Mouse (Mus musculus): ENCODE measurements around the gene Mapk7. TPM values are rescaled to one million over a fixed set of nuclear protein-coding genes. Genes with fewer than 3 reads are reported as not detected.

Mapk7 gene
- polyA plus RNA-seq, 1 experiment from 2014 or later: 23.0 TPM

DNA sequence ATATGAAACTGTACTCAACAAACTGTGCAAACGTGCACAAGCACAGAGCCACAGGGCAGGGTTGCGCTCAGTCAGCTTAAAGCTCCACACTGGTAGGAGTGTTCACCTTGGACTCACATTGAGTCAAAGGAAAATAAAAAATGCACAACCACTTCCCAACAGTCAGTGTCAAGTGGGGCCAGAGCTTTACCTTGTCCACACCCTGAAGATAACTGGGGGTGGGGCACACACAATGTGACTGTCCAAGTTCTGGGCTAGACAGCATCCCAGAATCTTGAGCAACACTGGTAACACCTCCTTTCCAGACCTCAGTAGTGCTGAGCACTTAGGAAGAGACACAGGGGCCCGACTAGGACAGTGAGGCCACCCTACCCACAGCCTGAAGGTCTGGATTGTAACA is 24.7 kb upstream of the Mapk7 start:
- ATAC-seq (replicated peaks; ENCODE audit: insufficient number of reproducible peaks, insufficient read depth, low FRiP score, low read depth): no peak
- Histone ChIP-seq H3K4me1 (replicated peaks) (peaks cover 17% of the 10 kb centered on the region), H3K4me2 (no peak overlapping the region), H3K27ac (peak overlapping the region; percentile 15; the same call in 1 of the 2 replicates), H3K9ac (no peak overlapping the region), H3K36me3 (peaks cover 38% of the 10 kb centered on the region), H3K27me3 (no peaks in the 10 kb centered on the region), H3K4me3 (no peak overlapping the region), H3K9me3 (replicated peaks) (no peaks in the 10 kb centered on the region)
- WGBS: 58% methylated on average over 3 of the region's 3 CpGs

GRCm38 (mm10) chr11:61517971-61518370 is 23.8 kb upstream of the Mapk7 start:
- WGBS: 79% methylated on average over 1 of the region's 1 CpGs
- Histone ChIP-seq H3K4me1 (replicated peaks) (peaks cover 17% of the 10 kb centered on the region), H3K36me3 (peaks cover 46% of the 10 kb centered on the region), H3K4me2 (no peak overlapping the region), H3K9me3 (replicated peaks) (no peaks in the 10 kb centered on the region), H3K27me3 (no peaks in the 10 kb centered on the region), H3K27ac (no peak overlapping the region), H3K4me3 (no peak overlapping the region), H3K9ac (no peak overlapping the region)
- no peak for ATAC-seq (replicated peaks; ENCODE audit: insufficient number of reproducible peaks, insufficient read depth, low FRiP score, low read depth)

DNA sequence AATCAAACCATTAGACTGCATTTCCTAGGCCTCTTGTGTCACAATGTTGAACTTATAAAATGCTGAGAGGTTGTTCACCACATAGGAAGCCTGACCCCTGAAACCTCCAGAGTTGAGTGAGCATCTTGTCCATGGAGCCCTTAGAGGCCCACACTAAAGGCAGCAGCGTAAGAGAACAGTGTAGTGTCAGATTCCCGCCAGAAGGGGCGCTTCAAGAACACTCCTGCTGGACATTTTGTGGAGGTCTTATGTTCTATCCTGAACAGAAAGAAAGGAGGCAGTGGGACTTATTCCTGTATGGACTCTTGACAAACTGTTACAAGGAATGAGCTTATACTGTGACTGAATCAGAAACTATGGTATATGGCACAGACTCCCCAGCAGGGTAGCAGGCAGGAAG is 20.7 kb upstream of the Mapk7 start:
- H3K27ac ChIP-seq: no peak overlapping the region
- no peak overlapping the region for H3K4me2 ChIP-seq
- 58% methylated on average over 3 of the region's 3 CpGs for WGBS
- no peak overlapping the region for H3K4me3 ChIP-seq
- H3K4me1 ChIP-seq (replicated peaks): peaks cover 17% of the 10 kb centered on the region
- no peaks in the 10 kb centered on the region for H3K9me3 ChIP-seq (replicated peaks)
- H3K27me3 ChIP-seq: no peaks in the 10 kb centered on the region
- H3K9ac ChIP-seq: no peak overlapping the region
- ATAC-seq (replicated peaks; ENCODE audit: insufficient number of reproducible peaks, insufficient read depth, low FRiP score, low read depth): no peak
- H3K36me3 ChIP-seq: peaks cover 31% of the 10 kb centered on the region; the same call in 1 of the 2 replicates

DNA sequence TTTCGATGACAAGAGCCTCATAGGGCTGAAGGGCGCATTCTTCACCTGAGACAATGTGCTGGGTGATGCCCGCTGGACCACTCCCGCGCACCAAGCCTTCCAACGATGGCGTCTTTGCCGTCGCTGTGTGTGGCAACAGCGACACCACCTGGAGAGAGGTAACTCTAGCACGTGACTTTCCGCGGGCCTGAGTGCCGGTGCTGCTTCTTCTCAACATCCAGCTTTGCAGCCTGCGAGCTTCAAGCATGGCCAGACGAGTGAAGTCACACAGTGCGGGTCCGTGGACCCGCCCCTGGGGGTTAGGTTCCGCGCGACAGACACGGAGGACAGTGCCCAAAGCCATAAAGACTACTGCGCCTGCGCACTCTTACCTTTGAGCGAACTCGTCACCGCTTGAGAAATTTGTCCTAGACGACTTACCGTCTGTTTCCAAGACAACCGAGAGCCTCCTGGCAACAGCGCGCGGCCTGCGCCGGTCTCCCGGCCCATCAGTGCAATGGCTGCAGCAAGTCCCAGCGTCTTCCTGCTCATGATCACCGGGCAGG is 10.6 kb upstream of the Mapk7 start, which contains the start of gene B9d1:
TSS of gene B9d1 (plus strand) at position 432 of the 545 bp plus-strand sequence.
- WGBS: under 1% methylated on average over 39 of the region's 39 CpGs
- H3K27ac ChIP-seq: peak within 1 kb of the TSS; percentile 74
- peak; percentile 83 for ATAC-seq (replicated peaks; ENCODE audit: insufficient number of reproducible peaks, insufficient read depth, low FRiP score, low read depth)

GRCm38 (mm10) chr11:61503933-61504332 is 9.7 kb upstream of the Mapk7 start:
- Histone ChIP-seq H3K9me3 (replicated peaks) (no peaks in the 10 kb centered on the region), H3K4me3 (no peak overlapping the region), H3K36me3 (no peaks in the 10 kb centered on the region), H3K27ac (no peak overlapping the region), H3K9ac (no peak overlapping the region), H3K4me2 (no peak overlapping the region), H3K4me1 (replicated peaks) (peaks cover 17% of the 10 kb centered on the region), H3K27me3 (no peaks in the 10 kb centered on the region)
- WGBS: 75% methylated on average over 8 of the region's 8 CpGs
- no peak for ATAC-seq (replicated peaks; ENCODE audit: insufficient number of reproducible peaks, insufficient read depth, low FRiP score, low read depth)

More for the DNA sequence above, 10.6 kb upstream of the Mapk7 start, which contains the start of gene B9d1:
- Histone ChIP-seq H3K27me3 (no peaks in the 10 kb centered on the region), H3K9ac (peak within 1 kb of the TSS; percentile 71), H3K9me3 (replicated peaks) (no peaks in the 10 kb centered on the region), H3K4me1 (replicated peaks) (peaks cover 11% of the 10 kb centered on the region), H3K36me3 (no peaks in the 10 kb centered on the region), H3K4me2 (peak within 1 kb of the TSS; percentile 78), H3K4me3 (peak within 1 kb of the TSS; percentile 66)

DNA sequence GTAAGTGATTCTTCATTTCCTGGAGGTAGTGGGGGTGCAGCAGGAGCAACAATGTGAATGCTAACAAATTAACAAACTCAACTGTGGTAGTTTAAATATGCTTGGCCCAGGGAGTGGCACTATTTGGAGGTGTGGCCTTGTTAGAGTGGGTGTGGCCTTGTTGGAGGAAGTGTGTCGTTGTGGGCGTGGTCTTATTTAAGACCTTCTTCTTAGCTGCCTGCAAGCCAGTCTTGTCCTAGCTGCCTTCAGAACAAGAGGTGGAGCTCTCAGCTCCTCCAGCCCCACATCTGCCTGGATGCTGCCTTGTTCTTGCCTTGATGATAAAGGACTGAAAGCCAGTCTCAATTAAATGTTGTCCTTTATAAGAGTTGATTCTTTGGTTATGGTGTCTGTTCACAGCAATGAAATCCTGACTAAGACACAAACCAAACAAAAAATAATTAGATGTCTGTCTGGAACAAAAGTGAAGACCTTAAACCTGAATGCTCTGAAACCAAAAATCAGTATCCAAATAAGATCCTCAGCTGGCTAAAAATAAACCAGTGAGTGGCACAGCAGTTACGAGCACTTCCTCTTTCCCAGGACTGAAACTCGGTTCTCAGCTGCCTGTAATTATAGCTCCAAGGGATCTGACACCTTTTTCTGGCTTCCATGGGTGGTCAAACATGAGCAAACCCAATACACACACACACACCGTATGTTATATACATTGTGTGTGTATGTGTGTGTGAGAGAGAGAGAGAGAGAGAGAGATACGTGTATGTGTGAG is 4.7 kb upstream of the Mapk7 start:
- Histone ChIP-seq H3K36me3 (no peaks in the 10 kb centered on the region), H3K27me3 (no peaks in the 10 kb centered on the region), H3K9me3 (replicated peaks) (no peaks in the 10 kb centered on the region), H3K27ac (peak overlapping the region; percentile 62), H3K9ac (no peak overlapping the region), H3K4me3 (no peak overlapping the region), H3K4me2 (no peak overlapping the region), H3K4me1 (replicated peaks) (peaks cover 17% of the 10 kb centered on the region)
- WGBS: 54% methylated on average over 6 of the region's 6 CpGs
- no peak for ATAC-seq (replicated peaks; ENCODE audit: insufficient number of reproducible peaks, insufficient read depth, low FRiP score, low read depth)

GRCm38 (mm10) chr11:61497490-61497889 is 3.3 kb upstream of the Mapk7 start:
- H3K36me3 ChIP-seq: peaks cover 4% of the 10 kb centered on the region
- no peak overlapping the region for H3K9ac ChIP-seq
- H3K27ac ChIP-seq: no peak overlapping the region
- H3K4me3 ChIP-seq: no peak overlapping the region
- ATAC-seq (replicated peaks; ENCODE audit: insufficient number of reproducible peaks, insufficient read depth, low FRiP score, low read depth): no peak
- H3K4me2 ChIP-seq: no peak overlapping the region
- H3K27me3 ChIP-seq: no peaks in the 10 kb centered on the region
- H3K4me1 ChIP-seq (replicated peaks): peaks cover 27% of the 10 kb centered on the region
- 85% methylated on average over 1 of the region's 1 CpGs for WGBS
- H3K9me3 ChIP-seq (replicated peaks): no peaks in the 10 kb centered on the region

GRCm38 (mm10) chr11:61495528-61495927 is 1.3 kb upstream of the Mapk7 start:
- Histone ChIP-seq H3K4me1 (replicated peaks) (peaks cover 27% of the 10 kb centered on the region), H3K9ac (no peak overlapping the region), H3K36me3 (peaks cover 22% of the 10 kb centered on the region), H3K4me2 (no peak overlapping the region), H3K4me3 (no peak overlapping the region), H3K9me3 (replicated peaks) (no peaks in the 10 kb centered on the region), H3K27me3 (no peaks in the 10 kb centered on the region), H3K27ac (peak overlapping the region; percentile 79; the same call in 1 of the 2 replicates)
- no peak for ATAC-seq (replicated peaks; ENCODE audit: insufficient number of reproducible peaks, insufficient read depth, low FRiP score, low read depth)
- WGBS: 78% methylated on average over 2 of the region's 2 CpGs

- peaks cover 41% of the 10 kb centered on the region for H3K36me3 ChIP-seq
- H3K9ac ChIP-seq: peak overlapping the region; percentile 65
- peak overlapping the region; percentile 84 for H3K4me2 ChIP-seq
- H3K4me3 ChIP-seq: peak overlapping the region; percentile 78
- H3K4me1 ChIP-seq (replicated peaks): peaks cover 17% of the 10 kb centered on the region
- no peaks in the 10 kb centered on the region for H3K9me3 ChIP-seq (replicated peaks)
- under 1% methylated on average over 50 of the region's 50 CpGs for WGBS
- no peaks in the 10 kb centered on the region for H3K27me3 ChIP-seq
- H3K27ac ChIP-seq: peak overlapping the region; percentile 79
- ATAC-seq (replicated peaks; ENCODE audit: insufficient number of reproducible peaks, insufficient read depth, low FRiP score, low read depth): peak; percentile 53
These were observed 579 bp downstream of the Mapk7 start for GRCm38 (mm10) chr11:61493525-61494128.

GRCm38 (mm10) chr11:61492749-61493401 is 1.3 kb downstream of the Mapk7 start:
- Histone ChIP-seq H3K4me1 (replicated peaks) (peaks cover 21% of the 10 kb centered on the region), H3K9ac (peak overlapping the region; percentile 65), H3K4me2 (peak overlapping the region; percentile 84), H3K4me3 (peak overlapping the region; percentile 78), H3K36me3 (peaks cover 47% of the 10 kb centered on the region), H3K27me3 (no peaks in the 10 kb centered on the region), H3K9me3 (replicated peaks) (no peaks in the 10 kb centered on the region), H3K27ac (no peak overlapping the region)
- ATAC-seq (replicated peaks; ENCODE audit: insufficient number of reproducible peaks, insufficient read depth, low FRiP score, low read depth): no peak
- WGBS: 64% methylated on average over 12 of the region's 12 CpGs

- Histone ChIP-seq H3K27me3 (no peaks in the 10 kb centered on the region), H3K27ac (no peak overlapping the region), H3K9ac (no peak overlapping the region), H3K36me3 (peaks cover 47% of the 10 kb centered on the region), H3K4me2 (no peak overlapping the region), H3K9me3 (replicated peaks) (no peaks in the 10 kb centered on the region), H3K4me1 (replicated peaks) (peaks cover 35% of the 10 kb centered on the region), H3K4me3 (no peak overlapping the region)
- WGBS: 87% methylated on average over 22 of the region's 22 CpGs
- ATAC-seq (replicated peaks; ENCODE audit: insufficient number of reproducible peaks, insufficient read depth, low FRiP score, low read depth): no peak
These were observed 3.2 kb downstream of the Mapk7 start for GRCm38 (mm10) chr11:61490944-61491520.

All from heart, embryonic 15.5 days (tissue).